Mouse (Mus musculus) bone marrow macrophage, adult 2 months (primary cell): ENCODE measurements around the gene 0610030E20Rik. TPM values are rescaled to one million over a fixed set of nuclear protein-coding genes. Genes with fewer than 3 reads are reported as not detected.
A peak's percentile ranks its signal among the peaks of the same experiment; 100 is the strongest.

Experiments
- H3K27ac ChIP-seq: 2 replicates; pipeline ENCODE4 v1.5.1; 2012; ENCODE audit warnings: low read depth, low read length; ENCODE audit not compliant: insufficient read depth
- H3K4me1 ChIP-seq: 2 replicates; pipeline ENCODE4 v1.6.1; 2012; ENCODE audit warnings: low read length; ENCODE audit not compliant: control insufficient read depth, insufficient read depth
- H3K4me3 ChIP-seq: 2 replicates; pipeline ENCODE4 v1.5.1; 2012; ENCODE audit warnings: mild to moderate bottlenecking, low read length, moderate library complexity; ENCODE audit not compliant: insufficient read depth
- CTCF ChIP-seq: IDR thresholded peaks from 2 replicates; pipeline ENCODE4 v1.5.1; 2012; ENCODE audit warnings: low read depth, mild to moderate bottlenecking, low read length, moderate library complexity
- POLR2A ChIP-seq: IDR thresholded peaks from 2 replicates; pipeline ENCODE4 v1.6.1; 2012; ENCODE audit warnings: mild to moderate bottlenecking, low read depth, low read length, borderline replicate concordance
- polyA plus RNA-seq: library from polyadenylated mRNA; stranded (reverse); fragments of >200 nt; gene quantifications from 2 replicates; pipeline ENCODE4 v1.2.4, GENCODE M21; 2012; ENCODE audit not compliant: missing spikeins, insufficient read depth, insufficient read length

The 0610030E20Rik gene
- polyA plus RNA-seq, 1 experiment, result 33.9 TPM

- Histone ChIP-seq H3K4me3 (no peak overlapping the region), H3K4me1 (peaks cover 33% of the 10 kb centered on the region), H3K27ac (no peak overlapping the region)
- no peak for TF ChIP-seq CTCF
- TF ChIP-seq POLR2A, result no peak
Observed at GRCm38 (mm10) chr6:72378510-72379234, 31.6 kb downstream of the 0610030E20Rik start.

DNA sequence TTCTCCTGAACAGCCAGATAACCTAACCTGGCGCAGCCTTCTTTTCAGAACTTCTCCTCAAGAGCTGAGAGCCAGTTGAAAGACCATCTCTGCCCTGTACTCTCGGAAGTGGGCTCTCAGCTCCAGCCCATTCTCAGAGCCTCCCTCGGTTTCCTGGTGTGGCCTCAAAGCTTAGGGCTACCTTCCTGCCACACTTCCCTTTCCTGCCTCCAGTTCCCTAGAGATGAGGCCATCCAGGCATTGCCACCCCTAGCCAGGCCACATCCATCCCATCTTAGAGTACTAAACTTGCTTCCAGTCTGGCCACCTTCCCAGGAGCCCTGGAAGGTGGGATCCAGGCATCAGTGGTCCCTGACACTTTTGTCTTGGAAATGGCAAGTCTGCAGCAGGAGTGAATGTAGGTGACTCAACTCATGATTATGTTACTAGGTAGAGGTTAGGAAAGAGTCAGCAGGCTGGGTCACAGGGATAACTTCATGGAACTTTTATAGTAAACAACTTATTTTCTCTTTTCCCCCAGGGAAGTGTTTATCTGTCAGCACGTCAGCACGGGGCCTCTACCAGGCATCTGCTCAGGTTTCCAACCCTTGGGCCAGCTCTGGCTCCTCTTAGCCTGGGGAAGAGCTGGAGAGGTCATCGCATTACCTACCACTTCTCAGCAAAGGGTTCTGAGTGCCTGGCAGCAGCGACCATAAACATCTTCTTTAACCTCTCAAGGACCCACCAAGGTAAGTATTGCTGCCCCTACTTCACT lies 32.4 kb downstream of the 0610030E20Rik start:
- no peak for TF ChIP-seq POLR2A
- no peak for TF ChIP-seq CTCF
- Histone ChIP-seq H3K27ac (no peak overlapping the region), H3K4me1 (peaks cover 33% of the 10 kb centered on the region), H3K4me3 (peak overlapping the region; percentile 75)

DNA sequence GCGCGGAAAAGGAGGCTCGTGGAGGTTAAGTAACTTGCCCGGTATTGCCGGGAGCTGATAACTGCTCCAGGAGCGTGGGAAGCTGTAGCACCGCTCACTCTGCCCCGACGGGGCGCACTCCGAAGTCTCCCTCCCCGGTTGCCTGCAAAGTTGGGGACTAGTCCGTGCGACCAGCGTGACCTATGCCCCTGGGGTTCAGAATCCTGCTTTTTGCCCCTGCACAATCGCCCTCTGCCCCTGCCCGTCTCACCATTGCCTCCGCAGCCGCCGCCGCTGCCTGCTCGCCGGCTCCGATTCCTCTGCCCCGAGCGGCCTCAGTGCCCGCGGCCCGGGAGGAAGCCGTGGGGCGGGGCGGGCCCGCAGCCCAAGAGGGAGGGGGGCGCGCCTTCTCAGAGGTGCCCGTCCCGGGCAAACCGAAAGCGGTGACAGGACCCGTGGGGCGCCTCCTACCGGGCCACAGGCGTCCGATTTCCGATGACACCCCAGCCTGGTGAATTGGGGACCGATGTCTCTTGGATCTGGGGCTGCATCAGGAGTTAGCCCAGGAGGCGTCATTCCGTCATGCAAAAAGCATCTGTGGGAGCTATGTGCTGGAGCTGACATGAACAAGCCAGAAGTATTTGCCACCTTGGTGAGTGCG lies 33.1 kb downstream of the 0610030E20Rik start, which contains the start of gene Vamp5:
Vamp5 (minus strand) TSS at position 338 of the 640 bp plus-strand sequence.
- peaks cover 27% of the 10 kb centered on the region for H3K4me1 ChIP-seq
- TF ChIP-seq POLR2A (no peak), CTCF (peak; percentile 40; the same call in 1 of the 2 replicates)
- peak within 1 kb of the TSS; percentile 75 for H3K4me3 ChIP-seq
- no peak within 1 kb of the TSS for H3K27ac ChIP-seq

DNA sequence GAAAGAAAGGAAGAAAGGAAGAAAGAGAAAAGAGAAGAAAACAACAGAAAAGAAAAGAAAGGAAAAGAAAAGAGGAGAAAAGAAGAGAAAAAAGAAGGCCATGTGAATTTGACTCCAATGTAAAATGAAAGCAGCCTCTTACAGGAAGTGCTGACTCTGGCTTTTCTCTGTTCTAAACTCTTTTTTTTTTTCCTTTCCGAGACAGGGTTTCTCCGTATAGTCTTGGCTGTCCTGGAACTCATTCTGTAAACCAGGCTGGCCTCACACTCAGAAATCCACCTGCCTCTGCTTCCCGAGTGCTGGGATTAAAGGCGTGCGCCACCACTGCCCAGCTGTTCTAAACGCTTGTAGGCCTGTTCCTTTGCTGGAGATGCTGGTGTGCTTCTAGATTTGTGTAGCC lies 35.4 kb downstream of the 0610030E20Rik start:
- TF ChIP-seq POLR2A (no peak), CTCF (no peak)
- peak overlapping the region; percentile 1; the same call in 1 of the 2 replicates for H3K27ac ChIP-seq
- H3K4me3 ChIP-seq, result no peak overlapping the region
- H3K4me1 ChIP-seq, result peaks cover 23% of the 10 kb centered on the region

- Histone ChIP-seq H3K27ac (no peak overlapping the region), H3K4me1 (peaks cover 29% of the 10 kb centered on the region), H3K4me3 (no peak overlapping the region)
- TF ChIP-seq POLR2A, result no peak
- TF ChIP-seq CTCF, result no peak
Observed at GRCm38 (mm10) chr6:72383142-72383820, 36.2 kb downstream of the 0610030E20Rik start.

DNA sequence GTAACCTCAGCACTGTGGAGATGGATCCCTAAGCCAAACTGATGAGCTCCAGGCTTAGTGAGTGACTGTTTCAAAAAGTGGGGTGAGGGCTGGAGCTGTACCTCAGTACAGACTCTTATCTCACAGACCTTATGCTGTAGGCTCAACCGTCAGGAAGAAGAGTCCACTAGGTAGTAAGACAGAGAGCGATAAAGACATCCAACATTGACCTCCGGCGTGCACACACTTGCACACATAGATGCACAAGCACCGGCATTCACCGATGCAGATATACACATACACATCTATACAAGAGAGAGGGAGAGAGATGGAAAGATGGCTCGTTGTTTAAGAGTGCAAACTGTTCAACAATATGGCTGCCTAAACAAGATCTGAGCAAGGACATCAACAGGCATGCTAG lies 36.8 kb downstream of the 0610030E20Rik start:
- Histone ChIP-seq H3K4me3 (no peak overlapping the region), H3K4me1 (peaks cover 36% of the 10 kb centered on the region), H3K27ac (no peak overlapping the region)
- TF ChIP-seq CTCF (no peak), POLR2A (no peak)

GRCm38 (mm10) chr6:72385258-72385657 lies 38.1 kb downstream of the 0610030E20Rik start:
- no peak overlapping the region for H3K27ac ChIP-seq
- H3K4me3 ChIP-seq, result no peak overlapping the region
- H3K4me1 ChIP-seq, result peaks cover 28% of the 10 kb centered on the region
- TF ChIP-seq CTCF, result no peak
- no peak for TF ChIP-seq POLR2A

DNA sequence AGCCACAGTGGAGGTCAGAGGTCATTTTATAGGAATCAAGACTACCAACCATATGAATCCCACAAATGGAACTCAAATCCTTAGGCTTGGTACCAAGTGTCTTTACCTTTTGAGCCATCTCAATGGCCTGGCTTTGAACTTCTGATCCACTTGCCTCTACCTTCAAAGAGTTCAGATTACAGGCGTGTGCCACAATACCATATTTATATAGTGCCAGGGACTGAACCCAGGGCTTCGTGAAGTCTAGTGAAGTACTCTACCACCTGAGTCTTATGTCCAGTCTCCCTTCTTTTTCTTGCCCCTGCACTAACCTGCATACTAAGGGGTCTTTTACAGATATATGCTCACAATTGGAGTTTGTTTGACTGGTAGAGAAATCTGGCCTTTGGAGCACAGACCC lies 39.4 kb downstream of the 0610030E20Rik start:
- no peak for TF ChIP-seq POLR2A
- TF ChIP-seq CTCF, result no peak
- Histone ChIP-seq H3K27ac (no peak overlapping the region), H3K4me3 (no peak overlapping the region), H3K4me1 (peaks cover 33% of the 10 kb centered on the region)

DNA sequence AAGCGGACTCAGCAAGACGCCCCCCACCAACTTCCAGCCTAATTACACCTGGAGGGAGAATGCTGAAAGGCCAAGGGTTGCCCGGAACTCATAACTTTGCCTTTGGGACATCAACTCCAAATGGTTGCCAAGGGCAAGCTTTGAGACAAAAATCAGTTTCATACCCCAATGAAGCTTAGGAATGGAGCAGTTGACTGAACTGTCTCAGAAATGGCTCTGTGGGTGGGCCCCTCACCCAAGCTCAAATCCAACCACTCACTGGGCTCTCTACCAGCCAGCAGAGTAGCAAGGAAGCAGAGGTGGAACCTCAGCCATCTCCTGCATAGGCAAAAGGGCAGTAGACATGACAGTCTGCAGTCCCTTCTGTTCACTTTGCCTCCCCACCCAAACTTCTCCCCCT lies 40.7 kb downstream of the 0610030E20Rik start:
- Histone ChIP-seq H3K4me3 (no peak overlapping the region), H3K27ac (no peak overlapping the region), H3K4me1 (peaks cover 27% of the 10 kb centered on the region)
- TF ChIP-seq CTCF, result no peak
- no peak for TF ChIP-seq POLR2A

DNA sequence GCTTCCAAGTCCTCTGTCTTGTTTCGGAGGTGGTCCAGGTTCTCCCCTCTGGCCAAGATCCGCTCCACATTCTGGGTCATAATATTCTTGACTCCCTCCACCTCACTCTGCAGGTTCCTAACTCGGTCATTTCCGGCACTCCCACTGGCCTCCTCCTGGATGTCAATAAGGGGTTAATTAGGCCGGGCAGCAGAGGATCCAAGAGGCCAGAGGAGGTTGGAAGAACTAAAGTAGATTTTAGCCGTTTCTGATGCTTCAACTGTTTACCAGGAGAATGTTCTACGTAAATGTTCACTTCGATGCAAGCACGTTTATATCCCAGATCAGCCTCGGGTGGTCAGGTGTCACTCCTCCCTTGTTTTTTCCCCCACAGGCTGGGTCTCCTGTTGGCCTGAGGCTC lies 41.1 kb downstream of the 0610030E20Rik start:
- Histone ChIP-seq H3K4me3 (no peak overlapping the region), H3K27ac (no peak overlapping the region), H3K4me1 (peaks cover 22% of the 10 kb centered on the region)
- TF ChIP-seq POLR2A, result no peak
- TF ChIP-seq CTCF, result no peak
